Comparison of ENCODE assay signal across 16 mouse cellular contexts in the genomic region with DNA sequence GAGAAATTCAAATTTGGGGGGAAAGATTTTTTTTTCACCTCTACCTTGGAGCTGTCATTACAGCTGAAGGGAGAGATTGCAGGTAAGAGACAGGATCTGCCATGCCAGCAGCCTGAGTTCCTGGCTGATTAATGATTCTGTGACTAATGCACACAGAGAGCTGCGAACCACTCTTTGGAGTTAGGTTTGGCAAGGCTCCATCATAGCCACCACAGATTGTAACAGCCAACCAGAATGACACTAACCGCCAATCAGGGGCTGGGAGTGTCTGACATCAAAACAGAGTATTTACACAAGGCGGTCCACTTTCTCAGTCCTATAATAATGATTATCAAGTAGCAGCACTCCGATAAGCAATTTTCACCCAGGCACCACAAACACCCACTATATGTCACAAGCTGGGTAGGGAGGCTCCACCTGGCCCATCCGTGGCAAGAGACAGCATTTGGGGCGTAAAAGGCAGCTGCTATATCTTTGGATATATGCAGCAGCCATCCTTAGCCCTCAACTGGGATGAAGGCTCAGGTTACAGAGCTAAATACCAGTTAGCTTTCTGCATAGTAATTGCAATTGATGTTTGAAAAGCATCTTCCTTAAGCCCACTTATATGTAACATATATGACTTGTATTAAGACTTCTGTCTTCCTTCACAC.
A peak's percentile ranks its signal among the peaks of the same experiment; 100 is the strongest.
DNase-seq lines count a peak whose midpoint lies in the region; ATAC-seq and TF ChIP-seq lines count a peak whose summit lies in the region.
"Had no signal": no experiment of that assay in that cellular context is flagged by ENCODE, and none has a peak within 500 bp of the region (broad histone marks: within the 10 kb centered on the region; RNA-seq: fewer than 3 reads in every experiment).

No protein-coding gene starts in this region.

- no peak overlapping the region for H3ac ChIP-seq in myocyte (ENCODE audit: control insufficient read depth, insufficient read length)

- no peak overlapping the region for H3K27ac ChIP-seq in liver, embryonic 15.5 days (replicated peaks)
- H3K27ac ChIP-seq in MEL (ENCODE audit: control insufficient read depth, low read depth, low read length), result no peak overlapping the region
- H3K27ac ChIP-seq: embryonic facial prominence, embryonic 15.5 days; layer of hippocampus, adult 2 months had no signal

- TF ChIP-seq CTCF in MEL (IDR thresholded peaks at IDR 0.05 in 2 of 3, conservative IDR thresholded peaks at IDR 0.05 in 1 of 3; ENCODE audit: control insufficient read depth in 1 of 3, insufficient read depth in 1 of 3, low read depth in 2 of 3, low read length in 3 of 3, poor library complexity in 1 of 3, severe bottlenecking in 1 of 3), result no peak
- no peak for TF ChIP-seq CTCF in brain, embryonic 14.5 days (IDR thresholded peaks at IDR 0.05; ENCODE audit: borderline replicate concordance, extremely low read depth, insufficient read depth, insufficient read length)

- DNase-seq in liver (no peak), MEL (ENCODE audit: low read depth, low spot score) (peak; percentile 87)
- DNase-seq in brain, embryonic 14.5 days (ENCODE audit: low read depth), result peak; percentile 74
- no peak for DNase-seq in thymus, adult 18-20 months
- no peak for DNase-seq in kidney, postnatal 10 days
- DNase-seq: cerebellum, adult 8-10 months; heart, postnatal 4 days; kidney, adult 8-10 months; left cerebral cortex, postnatal 4 days; lung, postnatal 10 days; right cerebral cortex, postnatal 4 days had no signal

- no peak overlapping the region for H3K4me2 ChIP-seq in liver, embryonic 15.5 days
- H3K4me2 ChIP-seq in myocyte (ENCODE audit: low read depth), result peak overlapping the region; percentile 71
- H3K4me2 ChIP-seq: embryonic facial prominence, embryonic 15.5 days had no signal

- H3K79me2 ChIP-seq in MEL (ENCODE audit: control insufficient read depth, insufficient read depth, low read length, poor library complexity), result no peaks in the 10 kb centered on the region
- no peaks in the 10 kb centered on the region for H3K79me2 ChIP-seq in myocyte (ENCODE audit: control insufficient read depth, insufficient read depth)

- H3K4me3 ChIP-seq in liver, embryonic 15.5 days (replicated peaks), result no peak overlapping the region
- no peak overlapping the region for H3K4me3 ChIP-seq in MEL (ENCODE audit: control insufficient read depth in 1 of 2, insufficient read depth in 1 of 2, low read depth in 2 of 2, low read length in 2 of 2)
- no peak overlapping the region for H3K4me3 ChIP-seq in myocyte
- H3K4me3 ChIP-seq: embryonic facial prominence, embryonic 15.5 days; layer of hippocampus, adult 2 months had no signal

- no peak for TF ChIP-seq RAD21 in MEL (IDR thresholded peaks at IDR 0.05; ENCODE audit: low read depth, low read length)

- ATAC-seq in liver, embryonic 15.5 days (ENCODE audit: insufficient read depth), result peak; percentile 13; the same call in 1 of the 2 replicates

- no peak overlapping the region for H3K9ac ChIP-seq in liver, embryonic 15.5 days
- no peak overlapping the region for H3K9ac ChIP-seq in MEL (ENCODE audit: control insufficient read depth, low read depth, low read length, poor library complexity, severe bottlenecking)
- H3K9ac ChIP-seq: embryonic facial prominence, embryonic 15.5 days had no signal

- no peaks in the 10 kb centered on the region for H3K27me3 ChIP-seq in liver, embryonic 15.5 days
- H3K27me3 ChIP-seq in MEL (ENCODE audit: control insufficient read depth in 1 of 2, insufficient read depth in 2 of 2, low read length in 2 of 2) (no peaks in the 10 kb centered on the region), myocyte (ENCODE audit: control insufficient read depth, insufficient read depth, insufficient read length) (no peaks in the 10 kb centered on the region)
- H3K27me3 ChIP-seq: embryonic facial prominence, embryonic 15.5 days had no signal

- WGBS in liver, embryonic 15.5 days (ENCODE audit: insufficient replicate concordance), result 54% methylated on average over 6 of the region's 6 CpGs

- H3K36me3 ChIP-seq in liver, embryonic 15.5 days (replicated peaks), result no peaks in the 10 kb centered on the region
- H3K36me3 ChIP-seq in MEL (ENCODE audit: control insufficient read depth in 1 of 2, insufficient read depth in 2 of 2, low read length in 2 of 2) (peaks cover 0 to 8% of the 10 kb centered on the region in 2 experiments; a peak in 2 of 4 replicates), myocyte (ENCODE audit: control insufficient read depth, insufficient read depth) (no peaks in the 10 kb centered on the region)
- H3K36me3 ChIP-seq: embryonic facial prominence, embryonic 15.5 days; G1E had no signal

- TF ChIP-seq POLR2A in MEL (IDR thresholded peaks at IDR 0.05; ENCODE audit: control insufficient read depth in 1 of 2, insufficient read depth in 1 of 2, low read depth in 1 of 2, low read length in 2 of 2, poor library complexity in 1 of 2), result no peak
- no peak for TF ChIP-seq POLR2A in brain, embryonic 14.5 days (IDR thresholded peaks at IDR 0.05; ENCODE audit: borderline replicate concordance, extremely low read depth, insufficient read depth, insufficient read length, poor library complexity, severe bottlenecking)
- no peak for TF ChIP-seq POLR2A in myocyte (IDR thresholded peaks at IDR 0.05; ENCODE audit: insufficient read length, low read depth)

- no peaks in the 10 kb centered on the region for H3K9me3 ChIP-seq in liver, embryonic 15.5 days (replicated peaks)
- H3K9me3 ChIP-seq in MEL (replicated peaks; ENCODE audit: insufficient read depth, low read length), result no peaks in the 10 kb centered on the region
- H3K9me3 ChIP-seq: embryonic facial prominence, embryonic 15.5 days; G1E had no signal

- peaks cover 17% of the 10 kb centered on the region for H3K4me1 ChIP-seq in liver, embryonic 15.5 days (replicated peaks)
- H3K4me1 ChIP-seq in MEL (ENCODE audit: control insufficient read depth in 1 of 2, insufficient read depth in 2 of 2, low read length in 2 of 2), result peaks cover 0 to 2% of the 10 kb centered on the region in 2 experiments; a peak in 1 of 4 replicates

- TF ChIP-seq EP300 in MEL (IDR thresholded peaks at IDR 0.05; ENCODE audit: low read depth in 1 of 2, low read length in 2 of 2), result no peak; a peak in 1 of 4 replicates

TF ChIP-seq in MEL, 35 proteins besides CTCF, POLR2A, EP300 and RAD21:
- TF ChIP-seq TCF12 (IDR thresholded peaks at IDR 0.05; ENCODE audit: low read depth, low read length), result no peak
- TF ChIP-seq ETS1 (IDR thresholded peaks at IDR 0.05; ENCODE audit: low read depth, low read length), result peak; percentile 40; the same call in 1 of the 2 replicates
- TF ChIP-seq GATA1 (IDR thresholded peaks at IDR 0.05; ENCODE audit: low read depth, low read length), result peak; percentile 41

TF ChIP-seq in myocyte, 11 proteins besides CTCF, POLR2A, EP300 and RAD21:
- TF ChIP-seq TCF3 (IDR thresholded peaks at IDR 0.05; ENCODE audit: insufficient read length, low read depth) (peak; percentile 57), USF1 (IDR thresholded peaks at IDR 0.05; ENCODE audit: low read depth) (no peak), REST (IDR thresholded peaks at IDR 0.05; ENCODE audit: insufficient read depth, insufficient read length) (no peak), SRF (IDR thresholded peaks at IDR 0.05; ENCODE audit: control insufficient read depth, insufficient read length, low read depth) (no peak), MYOD1 (IDR thresholded peaks at IDR 0.05; ENCODE audit: control insufficient read depth in 1 of 3, insufficient read length in 2 of 3, low read depth in 2 of 3) (peak in 2 of 3 experiments; percentile 76 to 84), E2F4 (IDR thresholded peaks at IDR 0.05; ENCODE audit: insufficient read depth) (no peak), TCF12 (IDR thresholded peaks at IDR 0.05; ENCODE audit: insufficient read depth, poor library complexity, severe bottlenecking) (peak; percentile 54), CEBPB (IDR thresholded peaks at IDR 0.05; ENCODE audit: insufficient read depth, poor library complexity, severe bottlenecking) (no peak), POLR2AphosphoS2 (IDR thresholded peaks at IDR 0.05; ENCODE audit: insufficient read length, low read depth) (no peak), MYOG (IDR thresholded peaks at IDR 0.05; ENCODE audit: control insufficient read depth in 1 of 3, insufficient read depth in 1 of 3, insufficient read length in 2 of 3, low read depth in 2 of 3) (peak; percentile 14 to 87 (median 25)), MAX (IDR thresholded peaks at IDR 0.05; ENCODE audit: low read depth) (no peak)

Comparison
In these comparisons a context has a peak if more than half of its experiments do, and no peak if none do; other contexts are left out.
1. DNase-seq: peak in MEL (single experiment) and brain, embryonic 14.5 days (single experiment); none in liver (single experiment), thymus, adult 18-20 months (0 of 2) and kidney, postnatal 10 days (single experiment).